Mouse (Mus musculus) embryonic facial prominence, embryonic 12.5 days (tissue): Measurements from ENCODE around the gene Lrmda. TPM values are rescaled to one million over a fixed set of nuclear protein-coding genes. Genes with fewer than 3 reads are reported as not detected.

Experiments
- ATAC-seq: fragments of 200-750 bp; cut with Nextera tagmentation; 2 replicates; pipeline ENCODE4 v1.8.0; 2017; ENCODE audit not compliant: insufficient number of reproducible peaks, insufficient read depth, low FRiP score, low TSS enrichment
- H3K27ac ChIP-seq: fragments of 300-500 bp; sonication (generic); 2 replicates; pipeline ENCODE4 v1.5.1; 2016; ENCODE audit warnings: mild to moderate bottlenecking
- H3K27me3 ChIP-seq: fragments of 300-500 bp; sonication (generic); 2 replicates; pipeline ENCODE4 v1.6.1; 2016; ENCODE audit warnings: mild to moderate bottlenecking, moderate library complexity
- H3K36me3 ChIP-seq: fragments of 300-500 bp; sonication (generic); 2 replicates; pipeline ENCODE4 v1.6.1; 2016; ENCODE audit warnings: mild to moderate bottlenecking
- H3K4me1 ChIP-seq: fragments of 300-500 bp; sonication (generic); 2 replicates; pipeline ENCODE4 v1.6.1; 2016
- H3K4me2 ChIP-seq: fragments of 300-500 bp; sonication (generic); replicated peaks from 2 replicates; pipeline ENCODE4 v1.6.1; 2016; ENCODE audit warnings: mild to moderate bottlenecking, moderate library complexity
- H3K4me3 ChIP-seq: fragments of 300-500 bp; sonication (generic); 2 replicates; pipeline ENCODE4 v1.5.1; 2016; ENCODE audit warnings: mild to moderate bottlenecking
- H3K9ac ChIP-seq: fragments of 300-500 bp; sonication (generic); 2 replicates; pipeline ENCODE4 v1.6.1; 2016; ENCODE audit warnings: mild to moderate bottlenecking, moderate library complexity
- H3K9me3 ChIP-seq: fragments of 300-500 bp; sonication (generic); 2 replicates; pipeline ENCODE4 v1.6.1; 2016; ENCODE audit warnings: mild to moderate bottlenecking, moderate library complexity
- whole genome bisulfite sequencing: fragments of 180-500 bp; shearing (Covaris S2); methylation state at CpG from one replicate; pipeline ENCODE4 v1.1.7; 2016; 5-methylcytosine and 5-hydroxymethylcytosine counted together
- polyA plus RNA-seq: library from polyadenylated mRNA; unstranded; fragments of >200 nt; fragmentation: Nextera tagmentation; extraction: Ambion mirVana; gene quantifications from 2 replicates; pipeline ENCODE4 v1.2.1, GENCODE M21; 2016

Lrmda gene
- polyA plus RNA-seq, 1 experiment from 2014 or later = 0.28 TPM

DNA sequence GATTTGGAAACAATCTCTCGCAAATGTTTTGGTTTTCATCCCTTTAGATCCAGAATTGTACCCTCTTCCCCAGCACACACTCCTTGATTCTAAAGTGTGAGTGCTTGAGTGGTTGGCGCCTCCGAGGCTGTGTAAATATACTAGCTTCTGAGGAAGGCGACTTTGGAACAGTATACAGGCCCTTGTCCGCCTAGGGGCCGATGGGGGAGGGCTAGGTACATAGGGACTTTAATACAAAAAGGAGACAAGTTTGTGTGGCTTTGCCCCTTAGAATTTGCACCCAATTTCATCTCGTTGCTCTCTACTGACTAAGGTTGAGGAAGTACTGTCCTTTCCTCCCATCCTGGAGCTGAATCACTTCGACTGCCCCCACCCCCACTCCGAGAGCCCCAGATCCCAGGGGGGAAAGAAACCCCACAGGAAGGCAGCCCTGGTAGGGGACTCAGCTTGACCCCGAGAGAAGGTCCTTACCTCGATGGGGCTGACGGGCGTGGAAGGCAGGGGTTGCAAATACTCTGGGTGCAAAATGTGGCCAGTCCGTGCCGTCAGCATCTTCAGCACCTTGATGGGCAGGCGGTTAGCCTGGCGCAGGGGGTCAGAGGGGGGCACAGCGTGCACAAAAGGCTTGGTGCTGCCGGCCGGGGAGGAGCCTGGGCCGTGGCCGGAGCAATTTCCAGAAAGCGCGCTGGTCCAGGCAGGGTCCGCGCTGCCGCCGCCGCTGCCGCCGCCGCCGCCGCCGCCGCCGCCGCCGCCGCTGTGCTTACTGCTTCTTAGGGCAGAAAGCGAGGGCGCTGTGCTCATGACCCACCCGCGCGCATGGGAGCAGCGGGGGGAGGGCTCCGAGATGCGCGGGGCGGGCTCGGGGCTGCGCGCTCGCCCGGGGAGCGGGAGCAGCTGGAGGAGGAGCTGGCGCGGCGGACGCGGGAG lies 32.5 kb upstream of the Lrmda start:
- H3K27ac ChIP-seq = peak overlapping the region; percentile 98
- H3K4me2 ChIP-seq = peak overlapping the region; percentile 75
- H3K36me3 ChIP-seq = peaks cover 11% of the 10 kb centered on the region
- peak overlapping the region; percentile 84 for H3K4me3 ChIP-seq
- WGBS = 1% methylated on average over 46 of the region's 61 CpGs
- H3K27me3 ChIP-seq = peaks cover 11% of the 10 kb centered on the region
- H3K4me1 ChIP-seq = peaks cover 34% of the 10 kb centered on the region
- ATAC-seq = 0 out of 2 replicates have a peak, but pooled peaks have one; percentile 7
- H3K9ac ChIP-seq = peak overlapping the region; percentile 95
- no peaks in the 10 kb centered on the region for H3K9me3 ChIP-seq

GRCm38 (mm10) chr14:21987660-21988576 lies 31.6 kb upstream of the Lrmda start:
- peak overlapping the region; percentile 98 for H3K27ac ChIP-seq
- H3K36me3 ChIP-seq = peaks cover 11% of the 10 kb centered on the region
- H3K27me3 ChIP-seq = peaks cover 12% of the 10 kb centered on the region
- H3K9me3 ChIP-seq = no peaks in the 10 kb centered on the region
- peak overlapping the region; percentile 84 for H3K4me3 ChIP-seq
- ATAC-seq = peak; percentile 80
- WGBS = under 1% methylated on average over 73 of the region's 74 CpGs
- peak overlapping the region; percentile 95 for H3K9ac ChIP-seq
- H3K4me1 ChIP-seq = peaks cover 26% of the 10 kb centered on the region
- peak overlapping the region; percentile 75 for H3K4me2 ChIP-seq

DNA sequence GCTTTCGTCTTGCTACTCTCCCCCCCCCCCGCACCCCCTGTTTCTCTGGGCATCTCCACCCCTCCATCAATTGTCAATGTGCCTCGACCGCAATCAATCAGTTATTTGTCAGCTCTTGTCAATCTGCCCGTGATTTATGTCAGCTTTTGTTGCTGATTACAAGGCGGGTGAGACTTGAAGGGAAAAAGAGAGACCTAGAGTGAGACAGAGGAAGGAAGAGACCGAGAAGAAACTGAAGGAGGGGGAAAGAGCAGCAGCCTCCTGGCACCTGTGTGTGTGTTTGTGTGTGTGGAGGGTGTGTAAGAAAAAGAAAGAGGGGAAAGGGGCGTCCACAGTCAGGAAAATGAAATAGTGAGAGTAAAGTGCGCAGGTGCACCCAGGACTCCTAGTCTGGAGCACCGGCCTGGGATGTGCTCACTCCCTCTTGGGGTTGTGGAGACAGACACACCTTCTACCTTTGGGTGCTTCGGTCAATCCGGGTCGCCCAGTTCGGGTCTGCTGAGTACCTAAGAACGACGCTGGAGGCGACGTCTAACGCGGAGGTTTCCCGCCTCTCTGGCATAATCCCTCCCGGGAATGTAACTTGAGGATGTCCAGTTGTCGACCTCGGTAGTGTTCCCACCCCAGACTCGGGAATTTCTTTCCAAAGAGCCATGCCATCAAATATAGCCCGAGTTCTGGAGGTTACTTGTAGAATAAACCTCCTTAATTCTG lies 30.8 kb upstream of the Lrmda start:
- Histone ChIP-seq H3K27ac (peak overlapping the region; percentile 80), H3K4me2 (peak overlapping the region; percentile 75), H3K9me3 (no peaks in the 10 kb centered on the region), H3K36me3 (peaks cover 11% of the 10 kb centered on the region), H3K27me3 (peaks cover 18% of the 10 kb centered on the region), H3K4me1 (peaks cover 25% of the 10 kb centered on the region), H3K4me3 (peak overlapping the region; percentile 84), H3K9ac (peak overlapping the region; percentile 46)
- under 1% methylated on average over 26 of the region's 26 CpGs for WGBS
- no peak for ATAC-seq

DNA sequence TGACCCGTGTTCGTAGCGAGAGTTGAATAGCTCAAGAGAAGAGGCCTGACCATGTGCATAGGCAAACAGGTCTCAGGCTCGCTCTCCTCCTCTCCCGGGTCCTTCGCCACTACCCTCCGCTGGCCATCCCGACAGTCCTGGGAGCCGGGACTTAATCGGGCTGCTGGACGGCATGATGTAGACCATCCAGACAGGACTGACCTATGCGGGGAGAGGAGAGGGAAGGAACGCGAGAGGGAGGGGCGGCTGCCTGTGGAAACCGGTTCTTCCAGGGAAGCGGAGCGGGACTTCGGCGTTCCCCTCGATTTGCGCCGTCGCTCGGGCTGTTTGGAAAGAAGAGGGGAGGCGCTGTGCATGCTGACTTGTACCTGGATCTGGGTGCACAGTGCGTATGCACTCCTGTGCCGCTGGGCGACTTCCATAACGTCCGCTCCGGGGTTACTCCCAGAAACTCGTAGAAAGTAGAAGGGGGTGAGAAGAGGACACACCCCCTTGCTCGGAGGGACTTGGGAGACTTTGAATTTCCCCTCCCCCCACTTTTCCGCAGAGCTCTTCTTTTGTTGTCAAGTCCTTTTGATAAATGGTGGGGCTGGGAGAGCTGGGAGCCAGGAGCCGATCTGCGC lies 30.1 kb upstream of the Lrmda start, which contains the start of gene Zfp503:
Gene Zfp503 (minus strand): TSS at position 311 of the 623 bp plus-strand sequence.
- peak within 1 kb of the TSS; percentile 84 for H3K4me3 ChIP-seq
- H3K9me3 ChIP-seq = no peaks in the 10 kb centered on the region
- H3K4me1 ChIP-seq = peaks cover 30% of the 10 kb centered on the region
- H3K36me3 ChIP-seq = peaks cover 11% of the 10 kb centered on the region
- peak within 1 kb of the TSS; percentile 75 for H3K4me2 ChIP-seq
- H3K9ac ChIP-seq = peak within 1 kb of the TSS; percentile 46
- H3K27me3 ChIP-seq = peaks cover 23% of the 10 kb centered on the region
- H3K27ac ChIP-seq = peak within 1 kb of the TSS; percentile 80
- ATAC-seq = no peak
- under 1% methylated on average over 37 of the region's 37 CpGs for WGBS

GRCm38 (mm10) chr14:21990321-21991021 lies 29.0 kb upstream of the Lrmda start:
- 1% methylated on average over 31 of the region's 31 CpGs for WGBS
- Histone ChIP-seq H3K9ac (peak overlapping the region; percentile 46), H3K4me1 (peaks cover 31% of the 10 kb centered on the region), H3K27ac (peak overlapping the region; percentile 80), H3K36me3 (peaks cover 2% of the 10 kb centered on the region), H3K4me3 (peak overlapping the region; percentile 84), H3K4me2 (peak overlapping the region; percentile 75), H3K9me3 (no peaks in the 10 kb centered on the region), H3K27me3 (peaks cover 25% of the 10 kb centered on the region)
- ATAC-seq = no peak

DNA sequence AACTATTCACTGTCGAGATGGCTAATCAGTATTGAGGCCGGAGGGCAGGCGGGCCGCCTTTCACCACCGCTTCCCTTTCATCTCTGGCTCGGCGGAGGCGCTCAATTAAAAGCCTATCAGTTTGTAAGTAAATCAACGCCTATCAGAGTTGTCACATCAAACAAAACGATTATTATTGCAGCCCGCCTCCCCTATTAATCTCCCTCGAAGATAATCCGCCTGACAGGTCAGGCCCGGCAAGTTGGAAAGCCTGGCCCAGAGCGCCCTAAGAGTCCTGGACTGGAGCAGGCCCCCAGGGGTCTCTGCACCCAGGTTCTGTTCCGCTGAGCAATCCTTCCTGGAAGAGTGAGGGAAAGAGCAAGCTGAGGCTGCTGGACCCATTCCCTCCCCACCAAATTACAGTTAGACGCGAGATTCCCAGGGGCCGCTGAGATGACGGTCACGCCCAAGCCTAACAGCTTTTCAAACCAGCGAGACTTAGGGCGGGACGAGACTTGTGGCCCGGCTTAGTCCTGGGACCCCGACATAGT lies 28.2 kb upstream of the Lrmda start:
- H3K9ac ChIP-seq = peak overlapping the region; percentile 37
- peak overlapping the region; percentile 75 for H3K4me2 ChIP-seq
- H3K4me3 ChIP-seq = peak overlapping the region; percentile 84
- no peak for ATAC-seq
- WGBS = 3% methylated on average over 26 of the region's 26 CpGs
- no peaks in the 10 kb centered on the region for H3K9me3 ChIP-seq
- H3K36me3 ChIP-seq = no peaks in the 10 kb centered on the region
- peaks cover 31% of the 10 kb centered on the region for H3K27me3 ChIP-seq
- no peak overlapping the region for H3K27ac ChIP-seq
- H3K4me1 ChIP-seq = peaks cover 29% of the 10 kb centered on the region

DNA sequence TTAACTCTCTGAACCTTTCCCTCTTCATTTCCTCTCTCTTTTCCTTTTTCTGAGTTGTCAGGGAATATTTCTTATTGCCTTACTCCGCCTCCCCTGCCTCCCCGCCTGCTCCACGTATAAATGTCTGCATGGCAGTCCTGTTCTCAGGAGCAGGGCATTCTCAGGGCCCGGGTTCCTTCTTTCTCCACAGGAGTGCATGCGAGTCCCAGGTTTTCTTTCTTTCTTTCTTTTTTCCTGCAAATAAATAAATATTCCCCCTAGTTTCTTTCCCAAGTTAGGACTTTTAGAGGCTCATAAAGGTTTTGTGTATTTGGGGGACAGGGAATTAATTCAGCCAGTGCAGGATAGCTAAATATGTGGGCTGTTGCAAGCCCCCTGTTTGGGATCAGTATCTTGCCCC lies 27.7 kb upstream of the Lrmda start:
- Histone ChIP-seq H3K4me3 (peak overlapping the region; percentile 84; the same call in 1 of the 2 replicates), H3K9me3 (no peaks in the 10 kb centered on the region), H3K4me1 (peaks cover 29% of the 10 kb centered on the region), H3K9ac (no peak overlapping the region), H3K36me3 (no peaks in the 10 kb centered on the region), H3K27ac (no peak overlapping the region), H3K4me2 (peak overlapping the region; percentile 75), H3K27me3 (peaks cover 37% of the 10 kb centered on the region)
- WGBS = 7% methylated on average over 5 of the region's 5 CpGs
- ATAC-seq = no peak

GRCm38 (mm10) chr14:21992321-21992885 lies 27.1 kb upstream of the Lrmda start:
- H3K9me3 ChIP-seq = no peaks in the 10 kb centered on the region
- peak overlapping the region; percentile 75 for H3K4me2 ChIP-seq
- peak overlapping the region; percentile 84; the same call in 1 of the 2 replicates for H3K4me3 ChIP-seq
- ATAC-seq = no peak
- 27% methylated on average over 4 of the region's 4 CpGs for WGBS
- H3K4me1 ChIP-seq = peaks cover 29% of the 10 kb centered on the region
- no peak overlapping the region for H3K27ac ChIP-seq
- peaks cover 38% of the 10 kb centered on the region for H3K27me3 ChIP-seq
- no peak overlapping the region for H3K9ac ChIP-seq
- no peaks in the 10 kb centered on the region for H3K36me3 ChIP-seq

GRCm38 (mm10) chr14:21993251-21994060 lies 26.1 kb upstream of the Lrmda start:
- ATAC-seq = no peak
- Histone ChIP-seq H3K4me3 (peak overlapping the region; percentile 55), H3K36me3 (no peaks in the 10 kb centered on the region), H3K4me2 (peak overlapping the region; percentile 91), H3K4me1 (peaks cover 29% of the 10 kb centered on the region), H3K27me3 (peaks cover 38% of the 10 kb centered on the region), H3K9me3 (no peaks in the 10 kb centered on the region), H3K27ac (no peak overlapping the region), H3K9ac (peak overlapping the region; percentile 40; the same call in 1 of the 2 replicates)
- 13% methylated on average over 14 of the region's 14 CpGs for WGBS
